In genomic region chr9:25041665-25042064, GRCm38 (mm10) we compare ENCODE assay signal across 9 mouse cellular contexts. TPM values are rescaled to one million over a fixed set of nuclear protein-coding genes. Genes with fewer than 3 reads are reported as not detected.
DNase-seq lines count a peak whose midpoint lies in the region; ATAC-seq and TF ChIP-seq lines count a peak whose summit lies in the region.
"Had no signal": no experiment of that assay in that cellular context is flagged by ENCODE, and none has a peak within 500 bp of the region (broad histone marks: within the 10 kb centered on the region; RNA-seq: fewer than 3 reads in every experiment).

No protein-coding gene starts in this region.

- peak; percentile 6 to 9 for DNase-seq in kidney, adult 8-10 months
- no peak for DNase-seq in kidney, adult 11 months
- peak; percentile 70 for DNase-seq in MEL (ENCODE audit: low read depth, low spot score)
- DNase-seq in cerebellum, adult 8-10 months: peak; percentile 30
- peak; percentile 63 for DNase-seq in heart, postnatal 0 days (ENCODE audit: low spot score)
- peak; percentile 26 for DNase-seq in left cerebral cortex, postnatal 4 days
- DNase-seq in neural tube, embryonic 10.5 days (ENCODE audit: extremely low spot score, low spot score): peak; percentile 51
- no peak for DNase-seq in ovary, adult 18-20 months (ENCODE audit: low spot score)
- DNase-seq: liver, embryonic 13.5 days had no signal

- TF ChIP-seq CTCF in MEL (IDR thresholded peaks at IDR 0.05 in 2 of 3, conservative IDR thresholded peaks at IDR 0.05 in 1 of 3; ENCODE audit: control insufficient read depth in 1 of 3, insufficient read depth in 1 of 3, low read depth in 2 of 3, low read length in 3 of 3, poor library complexity in 1 of 3, severe bottlenecking in 1 of 3): peak; percentile 8 to 81 (median 71); a peak in 4 of 6 replicates
- TF ChIP-seq CTCF in heart, postnatal 0 days (IDR thresholded peaks at IDR 0.05; ENCODE audit: low read depth): peak; percentile 71

- ATAC-seq in heart, postnatal 0 days (ENCODE audit: insufficient read depth, low read depth): no peak

- intact Hi-C loops in left cerebral cortex, postnatal 4 days (cut with DNase I): loop anchor here (5.0 kb wide), 2 partner anchors 339 to 504 kb away; no protein-coding TSS in a partner anchor

- H3K36me3 ChIP-seq in MEL (ENCODE audit: control insufficient read depth in 1 of 2, insufficient read depth in 2 of 2, low read length in 2 of 2): no peaks in the 10 kb centered on the region
- no peaks in the 10 kb centered on the region for H3K36me3 ChIP-seq in heart, postnatal 0 days (replicated peaks; ENCODE audit: control insufficient read depth, insufficient read depth, low read length)
- H3K36me3 ChIP-seq: liver, embryonic 13.5 days had no signal

- no peaks in the 10 kb centered on the region for H3K79me2 ChIP-seq in MEL (ENCODE audit: control insufficient read depth, insufficient read depth, low read length, poor library complexity)

- H3K4me2 ChIP-seq in heart, postnatal 0 days (ENCODE audit: low read depth, low read length): no peak overlapping the region
- H3K4me2 ChIP-seq: liver, embryonic 13.5 days had no signal

- no peak for TF ChIP-seq POLR2A in MEL (IDR thresholded peaks at IDR 0.05; ENCODE audit: control insufficient read depth in 1 of 2, insufficient read depth in 1 of 2, low read depth in 1 of 2, low read length in 2 of 2, poor library complexity in 1 of 2)

- no peaks in the 10 kb centered on the region for H3K9me3 ChIP-seq in MEL (replicated peaks; ENCODE audit: insufficient read depth, low read length)
- no peaks in the 10 kb centered on the region for H3K9me3 ChIP-seq in heart, postnatal 0 days (replicated peaks; ENCODE audit: control insufficient read depth, low read length)
- H3K9me3 ChIP-seq: liver, embryonic 13.5 days had no signal

- peak; percentile 83 for TF ChIP-seq RAD21 in MEL (IDR thresholded peaks at IDR 0.05; ENCODE audit: low read depth, low read length)

- H3K27ac ChIP-seq in MEL (ENCODE audit: control insufficient read depth, low read depth, low read length): no peak overlapping the region
- H3K27ac ChIP-seq in heart, postnatal 0 days (ENCODE audit: low read depth): no peak overlapping the region
- H3K27ac ChIP-seq: liver, embryonic 13.5 days had no signal

- TF ChIP-seq EP300 in MEL (IDR thresholded peaks at IDR 0.05; ENCODE audit: low read depth in 1 of 2, low read length in 2 of 2): no peak
- no peak for TF ChIP-seq EP300 in heart, postnatal 0 days (IDR thresholded peaks at IDR 0.05; ENCODE audit: low read depth)

- no peak overlapping the region for H3K9ac ChIP-seq in MEL (ENCODE audit: control insufficient read depth, low read depth, low read length, poor library complexity, severe bottlenecking)
- H3K9ac ChIP-seq in heart, postnatal 0 days (replicated peaks; ENCODE audit: low read depth, low read length): no peak overlapping the region
- H3K9ac ChIP-seq: liver, embryonic 13.5 days had no signal

- no peak overlapping the region for H3K4me3 ChIP-seq in MEL (ENCODE audit: control insufficient read depth in 1 of 2, insufficient read depth in 1 of 2, low read depth in 2 of 2, low read length in 2 of 2)
- no peak overlapping the region for H3K4me3 ChIP-seq in heart, postnatal 0 days (ENCODE audit: low read depth, low read length)
- H3K4me3 ChIP-seq: liver, embryonic 13.5 days had no signal

- no peaks in the 10 kb centered on the region for H3K4me1 ChIP-seq in MEL (ENCODE audit: control insufficient read depth in 1 of 2, insufficient read depth in 2 of 2, low read length in 2 of 2)
- H3K4me1 ChIP-seq in heart, postnatal 0 days (ENCODE audit: control insufficient read depth, insufficient read depth): 0 out of 2 replicates have a peak, but pooled peaks cover 3% of the 10 kb centered on the region
- H3K4me1 ChIP-seq: liver, embryonic 13.5 days had no signal

- no peaks in the 10 kb centered on the region for H3K27me3 ChIP-seq in MEL (ENCODE audit: control insufficient read depth in 1 of 2, insufficient read depth in 2 of 2, low read length in 2 of 2)
- H3K27me3 ChIP-seq in heart, postnatal 0 days (ENCODE audit: control insufficient read depth, insufficient read depth, low read length): no peaks in the 10 kb centered on the region
- H3K27me3 ChIP-seq: liver, embryonic 13.5 days had no signal

- 22% methylated on average over 6 of the region's 6 CpGs for WGBS in heart, postnatal 0 days

TF ChIP-seq in MEL, 35 proteins besides CTCF, POLR2A, EP300 and RAD21:
- TF ChIP-seq MYB (IDR thresholded peaks at IDR 0.05; ENCODE audit: low read depth, low read length): no peak
- no peak for TF ChIP-seq RCOR1 (IDR thresholded peaks at IDR 0.05; ENCODE audit: low read depth, low read length)
- TF ChIP-seq SIN3A (IDR thresholded peaks at IDR 0.05; ENCODE audit: low read length): no peak
- TF ChIP-seq TBP (IDR thresholded peaks at IDR 0.05; ENCODE audit: low read depth, low read length): no peak
- TF ChIP-seq POLR2AphosphoS5 (IDR thresholded peaks at IDR 0.05; ENCODE audit: borderline replicate concordance, low read depth, low read length): no peak
- TF ChIP-seq ZNF384 (IDR thresholded peaks at IDR 0.05; ENCODE audit: low read depth, low read length): peak; percentile 93
- TF ChIP-seq TAL1 (IDR thresholded peaks at IDR 0.05; ENCODE audit: low read length): no peak
- no peak for TF ChIP-seq ELF1 (IDR thresholded peaks at IDR 0.05; ENCODE audit: low read depth, low read length)
- no peak for TF ChIP-seq JUND (IDR thresholded peaks at IDR 0.05; ENCODE audit: low read depth, low read length)
- no peak for TF ChIP-seq ETS1 (IDR thresholded peaks at IDR 0.05; ENCODE audit: low read depth, low read length)
- no peak for TF ChIP-seq CHD2 (IDR thresholded peaks at IDR 0.05; ENCODE audit: low read length)
- TF ChIP-seq USF2 (IDR thresholded peaks at IDR 0.05; ENCODE audit: borderline replicate concordance in 1 of 2, insufficient read depth in 1 of 2, low read depth in 1 of 2, low read length in 2 of 2): no peak
- TF ChIP-seq ZC3H11A (IDR thresholded peaks at IDR 0.05; ENCODE audit: low read depth, low read length): peak; percentile 65
- TF ChIP-seq GATA1 (IDR thresholded peaks at IDR 0.05; ENCODE audit: low read depth, low read length): no peak
- no peak for TF ChIP-seq ZMIZ1 (IDR thresholded peaks at IDR 0.05; ENCODE audit: low read depth, low read length)
- peak; percentile 80 for TF ChIP-seq SMC3 (IDR thresholded peaks at IDR 0.05; ENCODE audit: low read depth, low read length)

RNA-seq across cellular contexts. Expression of gene Gm10181, which starts 47.6 kb away (rescaled TPM):
- not detected in 2 replicates for total RNA-seq in MEL (2012; rRNA removed)
- polyA plus RNA-seq in MEL (2012; ENCODE audit: insufficient read depth in 1 of 2, insufficient read length in 2 of 2, low read depth in 1 of 2, low replicate concordance in 2 of 2, missing spikeins in 1 of 2): not detected
- total RNA-seq in heart, postnatal 0 days (2014; rRNA removed; ENCODE audit: low replicate concordance): not detected in 2 replicates
- not detected in 2 replicates for polyA plus RNA-seq in heart, postnatal 0 days (2015; fragmentation: Nextera tagmentation; extraction: Ambion mirVana)
- not detected for total RNA-seq in left cerebral cortex, postnatal 4 days (2021)
- polyA plus RNA-seq: liver, embryonic 13.5 days had no signal

Comparison
In these comparisons a context has a peak if more than half of its experiments do, and no peak if none do; other contexts are left out.
1. DNase-seq: peak in kidney, adult 8-10 months (2 of 2), MEL (single experiment), cerebellum, adult 8-10 months (single experiment), heart, postnatal 0 days (single experiment), left cerebral cortex, postnatal 4 days (single experiment) and neural tube, embryonic 10.5 days (single experiment); none in kidney, adult 11 months (single experiment) and ovary, adult 18-20 months (single experiment).